Mouse (Mus musculus): ENCODE results near the gene Arhgap27. TPM values are rescaled to one million over a fixed set of nuclear protein-coding genes. Genes with fewer than 3 reads are reported as not detected.

Gene Arhgap27
- total and polyA plus RNA-seq, 3 experiments = 6.3 to 15.0 TPM; not detected in 1

DNA sequence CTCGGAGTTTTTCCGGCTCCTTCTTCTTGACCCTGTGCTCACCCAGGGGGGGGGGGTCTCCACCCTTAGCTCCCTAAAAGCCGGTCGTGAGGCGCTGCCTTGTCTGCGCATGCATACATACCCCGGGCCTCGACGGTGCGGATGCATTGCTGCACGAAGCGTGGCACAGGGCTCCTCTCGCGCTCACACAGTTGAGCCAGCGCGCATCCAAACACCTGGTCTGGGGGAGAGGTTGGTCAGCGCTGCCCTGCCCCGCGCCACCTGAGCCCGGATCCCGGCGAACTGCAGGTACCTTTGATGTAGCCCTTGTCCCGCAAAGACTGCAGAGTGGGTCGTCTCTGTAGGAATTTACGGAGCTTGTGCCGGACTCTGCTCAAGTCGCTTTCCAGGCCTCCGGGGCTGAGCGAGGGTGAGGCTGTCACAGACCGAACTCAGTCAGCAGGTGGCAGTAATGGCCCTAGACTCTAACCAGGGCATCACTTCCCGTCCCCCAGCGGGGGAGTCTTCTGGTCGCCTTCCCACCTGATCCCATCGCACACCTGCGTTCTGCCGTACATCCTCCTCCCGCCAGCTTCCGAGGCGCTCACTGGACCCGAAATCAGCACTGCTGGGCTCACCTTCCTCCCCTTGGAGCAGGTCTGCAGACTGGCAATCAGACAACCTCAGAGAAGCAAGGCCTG is 29.6 kb downstream of the Arhgap27 start:
- no peaks in the 10 kb centered on the region for H3K27me3 ChIP-seq (ENCODE audit: control insufficient read depth in 1 of 2, insufficient read depth in 2 of 2, low read length in 2 of 2)
- no peak overlapping the region for H3K9ac ChIP-seq (ENCODE audit: control insufficient read depth, low read depth, low read length, poor library complexity, severe bottlenecking)
- no peaks in the 10 kb centered on the region for H3K9me3 ChIP-seq (replicated peaks; ENCODE audit: insufficient read depth, low read length)
- H3K36me3 ChIP-seq (ENCODE audit: control insufficient read depth in 1 of 2, insufficient read depth in 2 of 2, low read length in 2 of 2) = no peaks in the 10 kb centered on the region
- H3K4me1 ChIP-seq (ENCODE audit: control insufficient read depth in 1 of 2, insufficient read depth in 2 of 2, low read length in 2 of 2) = no peaks in the 10 kb centered on the region
- no peak overlapping the region for H3K27ac ChIP-seq (ENCODE audit: control insufficient read depth, low read depth, low read length)
- TF ChIP-seq SMC3 (IDR thresholded peaks at IDR 0.05; ENCODE audit: low read depth, low read length) (peak; percentile 49), CTCF (IDR thresholded peaks at IDR 0.05 in 2 of 3, conservative IDR thresholded peaks at IDR 0.05 in 1 of 3; ENCODE audit: control insufficient read depth in 1 of 3, insufficient read depth in 1 of 3, low read depth in 2 of 3, low read length in 3 of 3, poor library complexity in 1 of 3, severe bottlenecking in 1 of 3) (peak in 2 of 3 experiments; percentile 45 to 53; a peak in 4 of 6 replicates), USF1 (IDR thresholded peaks at IDR 0.05; ENCODE audit: low read depth, low read length) (no peak), MAFK (IDR thresholded peaks at IDR 0.05; ENCODE audit: borderline replicate concordance, low read depth, low read length) (no peak), POLR2A (IDR thresholded peaks at IDR 0.05; ENCODE audit: control insufficient read depth in 1 of 2, insufficient read depth in 1 of 2, low read depth in 1 of 2, low read length in 2 of 2, poor library complexity in 1 of 2) (no peak), E2F4 (IDR thresholded peaks at IDR 0.05; ENCODE audit: borderline replicate concordance, low read depth, low read length) (no peak), KAT2A (conservative IDR thresholded peaks at IDR 0.05; ENCODE audit: low read depth, low read length) (no peak), RAD21 (IDR thresholded peaks at IDR 0.05; ENCODE audit: low read depth, low read length) (peak; percentile 9), RCOR1 (IDR thresholded peaks at IDR 0.05; ENCODE audit: low read depth, low read length) (no peak), UBTF (IDR thresholded peaks at IDR 0.05; ENCODE audit: borderline replicate concordance, insufficient read depth, low read depth, low read length) (no peak)
- no peaks in the 10 kb centered on the region for H3K79me2 ChIP-seq (ENCODE audit: control insufficient read depth, insufficient read depth, low read length, poor library complexity)
- H3K4me3 ChIP-seq (ENCODE audit: control insufficient read depth in 1 of 2, insufficient read depth in 1 of 2, low read depth in 2 of 2, low read length in 2 of 2) = no peak overlapping the region
- DNase-seq (ENCODE audit: low read depth, low spot score) = no peak

DNA sequence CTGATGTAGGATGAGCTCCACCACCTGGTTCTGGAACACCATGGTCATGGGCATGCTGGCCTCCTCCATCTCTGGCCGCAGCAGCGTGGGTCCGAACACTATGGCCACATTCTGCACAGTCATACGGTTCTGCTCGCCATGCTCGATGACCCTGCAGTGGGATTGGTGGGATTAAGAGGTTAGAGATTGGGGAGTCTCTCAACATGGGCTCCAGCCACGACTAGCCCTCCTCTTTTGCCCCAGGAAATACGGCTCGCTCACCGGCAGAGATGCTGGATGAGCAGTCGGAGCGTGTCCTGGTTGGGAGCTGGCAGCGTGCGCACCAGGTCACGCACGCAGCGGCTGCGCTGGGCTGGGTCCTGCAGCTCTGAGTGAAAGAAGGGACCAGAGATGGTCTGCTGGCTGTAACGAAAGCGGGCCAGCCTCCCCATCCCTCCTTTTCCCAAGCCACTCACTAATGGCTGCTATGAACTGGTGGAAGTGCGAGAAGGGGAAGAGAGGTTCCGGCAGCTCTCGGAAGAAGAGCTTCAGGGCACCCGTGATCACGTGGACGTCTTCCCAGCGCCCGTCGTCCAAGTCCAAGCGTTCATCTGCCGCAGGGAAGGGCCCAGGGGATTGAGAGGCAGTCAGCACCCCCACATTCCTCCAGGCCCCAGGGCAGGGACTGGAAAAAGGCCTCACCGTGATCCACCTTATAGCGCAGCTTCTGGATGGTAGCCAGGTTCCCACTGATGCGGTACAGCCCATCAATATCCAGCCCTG is 30.4 kb downstream of the Arhgap27 start:
- no peak for DNase-seq (ENCODE audit: low read depth, low spot score)
- no peaks in the 10 kb centered on the region for H3K4me1 ChIP-seq (ENCODE audit: control insufficient read depth in 1 of 2, insufficient read depth in 2 of 2, low read length in 2 of 2)
- H3K27me3 ChIP-seq (ENCODE audit: control insufficient read depth in 1 of 2, insufficient read depth in 2 of 2, low read length in 2 of 2) = no peaks in the 10 kb centered on the region
- H3K36me3 ChIP-seq (ENCODE audit: control insufficient read depth in 1 of 2, insufficient read depth in 2 of 2, low read length in 2 of 2) = no peaks in the 10 kb centered on the region
- H3K4me3 ChIP-seq (ENCODE audit: control insufficient read depth in 1 of 2, insufficient read depth in 1 of 2, low read depth in 2 of 2, low read length in 2 of 2) = no peak overlapping the region
- no peak overlapping the region for H3K27ac ChIP-seq (ENCODE audit: control insufficient read depth, low read depth, low read length)
- TF ChIP-seq MYC (IDR thresholded peaks at IDR 0.05; ENCODE audit: low read depth, low read length) = no peak
- no peak for TF ChIP-seq MYB (IDR thresholded peaks at IDR 0.05; ENCODE audit: low read depth, low read length)
- TF ChIP-seq RCOR1 (IDR thresholded peaks at IDR 0.05; ENCODE audit: low read depth, low read length) = no peak
- no peak for TF ChIP-seq MXI1 (IDR thresholded peaks at IDR 0.05; ENCODE audit: low read depth, low read length)
- TF ChIP-seq ZMIZ1 (IDR thresholded peaks at IDR 0.05; ENCODE audit: low read depth, low read length) = no peak
- H3K9ac ChIP-seq (ENCODE audit: control insufficient read depth, low read depth, low read length, poor library complexity, severe bottlenecking) = no peak overlapping the region
- H3K9me3 ChIP-seq (replicated peaks; ENCODE audit: insufficient read depth, low read length) = no peaks in the 10 kb centered on the region
- no peaks in the 10 kb centered on the region for H3K79me2 ChIP-seq (ENCODE audit: control insufficient read depth, insufficient read depth, low read length, poor library complexity)

Measured in MEL (cell line).